Mouse (Mus musculus): Measurements from ENCODE around the gene Mgst2. TPM values are rescaled to one million over a fixed set of nuclear protein-coding genes. Genes with fewer than 3 reads are reported as not detected.

Mgst2 gene
- polyA plus RNA-seq, 1 experiment from 2014 or later: 0.09 TPM

DNA sequence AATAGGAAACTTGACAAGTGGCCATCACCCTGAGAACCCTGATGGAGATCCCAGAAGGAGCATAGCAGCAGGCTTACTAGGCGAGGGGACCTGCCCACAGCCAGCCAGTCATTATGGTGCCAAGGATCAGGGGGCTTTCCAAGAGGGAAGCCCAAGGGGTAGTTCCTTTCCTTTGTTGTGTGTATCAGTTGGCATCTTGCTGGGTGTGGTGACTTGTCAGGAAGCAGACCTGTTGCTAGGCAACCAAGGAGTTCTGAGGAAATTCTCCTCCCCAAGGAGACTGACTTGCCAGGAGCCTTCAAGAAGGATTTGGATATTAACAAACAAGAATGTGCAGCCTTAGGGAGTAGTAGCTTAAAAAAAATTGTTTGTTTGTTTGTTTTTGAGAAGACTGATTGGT, 25.7 kb upstream of the Mgst2 start:
- ATAC-seq (ENCODE audit: low FRiP score) (no peak), DNase-seq (ENCODE audit: low spot score) (no peak)
- H3K9me3 ChIP-seq (ENCODE audit: control insufficient read depth, low read length): no peaks in the 10 kb centered on the region
- H3K27me3 ChIP-seq (ENCODE audit: control insufficient read depth, insufficient read depth, low read length): no peaks in the 10 kb centered on the region
- H3K9ac ChIP-seq (ENCODE audit: low read depth, low read length): no peak overlapping the region
- H3K36me3 ChIP-seq (ENCODE audit: control insufficient read depth, insufficient read depth, low read length): no peaks in the 10 kb centered on the region
- H3K27ac ChIP-seq (ENCODE audit: low read depth, low read length): no peak overlapping the region
- H3K4me2 ChIP-seq (replicated peaks; ENCODE audit: low read depth, low read length): no peak overlapping the region
- H3K4me3 ChIP-seq (ENCODE audit: low read depth, low read length): no peak overlapping the region
- 80% methylated on average over 1 of the region's 1 CpGs for WGBS
- no peaks in the 10 kb centered on the region for H3K4me1 ChIP-seq (replicated peaks; ENCODE audit: control insufficient read depth, insufficient read depth, low read length)

DNA sequence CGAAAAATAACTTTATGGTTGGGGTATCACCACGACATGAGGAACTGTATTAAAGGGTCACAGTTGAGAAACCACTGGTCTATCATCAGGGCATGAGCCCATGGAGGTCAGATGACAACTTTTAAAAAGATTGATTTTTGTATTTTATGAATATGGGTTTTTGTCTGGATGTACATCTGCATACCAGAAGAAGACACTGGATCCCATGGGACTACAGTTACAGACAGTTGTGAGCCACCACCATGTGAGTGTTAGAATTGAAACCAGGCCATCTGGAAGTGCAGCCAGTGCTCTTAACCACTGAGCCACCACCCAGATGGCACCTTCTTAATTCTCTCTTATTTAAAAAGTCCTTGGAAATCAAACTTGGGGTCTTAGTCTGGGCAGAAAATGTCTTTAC, 24.2 kb upstream of the Mgst2 start:
- ATAC-seq (ENCODE audit: low FRiP score) (no peak), DNase-seq (ENCODE audit: low spot score) (no peak)
- Histone ChIP-seq H3K4me3 (ENCODE audit: low read depth, low read length) (no peak overlapping the region), H3K9ac (ENCODE audit: low read depth, low read length) (no peak overlapping the region), H3K4me1 (replicated peaks; ENCODE audit: control insufficient read depth, insufficient read depth, low read length) (no peaks in the 10 kb centered on the region), H3K27me3 (ENCODE audit: control insufficient read depth, insufficient read depth, low read length) (no peaks in the 10 kb centered on the region), H3K27ac (ENCODE audit: low read depth, low read length) (no peak overlapping the region), H3K9me3 (ENCODE audit: control insufficient read depth, low read length) (no peaks in the 10 kb centered on the region), H3K4me2 (replicated peaks; ENCODE audit: low read depth, low read length) (no peak overlapping the region), H3K36me3 (ENCODE audit: control insufficient read depth, insufficient read depth, low read length) (no peaks in the 10 kb centered on the region)
- WGBS: 86% methylated on average over 2 of the region's 2 CpGs

GRCm38 (mm10) chr3:51636700-51637099, 23.5 kb upstream of the Mgst2 start:
- Histone ChIP-seq H3K4me1 (replicated peaks; ENCODE audit: control insufficient read depth, insufficient read depth, low read length) (no peaks in the 10 kb centered on the region), H3K4me2 (replicated peaks; ENCODE audit: low read depth, low read length) (no peak overlapping the region), H3K27me3 (ENCODE audit: control insufficient read depth, insufficient read depth, low read length) (no peaks in the 10 kb centered on the region), H3K9ac (ENCODE audit: low read depth, low read length) (no peak overlapping the region), H3K36me3 (ENCODE audit: control insufficient read depth, insufficient read depth, low read length) (no peaks in the 10 kb centered on the region), H3K9me3 (ENCODE audit: control insufficient read depth, low read length) (no peaks in the 10 kb centered on the region), H3K27ac (ENCODE audit: low read depth, low read length) (no peak overlapping the region), H3K4me3 (ENCODE audit: low read depth, low read length) (no peak overlapping the region)
- WGBS: 89% methylated on average over 20 of the region's 20 CpGs
- DNase-seq (ENCODE audit: low spot score) (no peak), ATAC-seq (ENCODE audit: low FRiP score) (no peak)

- no peak overlapping the region for H3K4me2 ChIP-seq (replicated peaks; ENCODE audit: low read depth, low read length)
- H3K9ac ChIP-seq (ENCODE audit: low read depth, low read length): no peak overlapping the region
- WGBS: 89% methylated on average over 6 of the region's 6 CpGs
- H3K4me1 ChIP-seq (replicated peaks; ENCODE audit: control insufficient read depth, insufficient read depth, low read length): no peaks in the 10 kb centered on the region
- H3K9me3 ChIP-seq (ENCODE audit: control insufficient read depth, low read length): no peaks in the 10 kb centered on the region
- H3K36me3 ChIP-seq (ENCODE audit: control insufficient read depth, insufficient read depth, low read length): no peaks in the 10 kb centered on the region
- H3K27me3 ChIP-seq (ENCODE audit: control insufficient read depth, insufficient read depth, low read length): no peaks in the 10 kb centered on the region
- no peak overlapping the region for H3K27ac ChIP-seq (ENCODE audit: low read depth, low read length)
- DNase-seq (ENCODE audit: low spot score) (no peak), ATAC-seq (ENCODE audit: low FRiP score) (no peak)
- no peak overlapping the region for H3K4me3 ChIP-seq (ENCODE audit: low read depth, low read length)
Observed at GRCm38 (mm10) chr3:51637326-51637725, 22.8 kb upstream of the Mgst2 start.

GRCm38 (mm10) chr3:51638260-51638659, 21.9 kb upstream of the Mgst2 start:
- DNase-seq (ENCODE audit: low spot score) (no peak), ATAC-seq (ENCODE audit: low FRiP score) (no peak)
- no peaks in the 10 kb centered on the region for H3K9me3 ChIP-seq (ENCODE audit: control insufficient read depth, low read length)
- H3K9ac ChIP-seq (ENCODE audit: low read depth, low read length): no peak overlapping the region
- no peaks in the 10 kb centered on the region for H3K36me3 ChIP-seq (ENCODE audit: control insufficient read depth, insufficient read depth, low read length)
- no peaks in the 10 kb centered on the region for H3K4me1 ChIP-seq (replicated peaks; ENCODE audit: control insufficient read depth, insufficient read depth, low read length)
- H3K27me3 ChIP-seq (ENCODE audit: control insufficient read depth, insufficient read depth, low read length): no peaks in the 10 kb centered on the region
- no peak overlapping the region for H3K4me2 ChIP-seq (replicated peaks; ENCODE audit: low read depth, low read length)
- H3K4me3 ChIP-seq (ENCODE audit: low read depth, low read length): no peak overlapping the region
- H3K27ac ChIP-seq (ENCODE audit: low read depth, low read length): no peak overlapping the region
- WGBS: 91% methylated on average over 6 of the region's 6 CpGs

GRCm38 (mm10) chr3:51645484-51645883, 14.7 kb upstream of the Mgst2 start:
- Histone ChIP-seq H3K27me3 (ENCODE audit: control insufficient read depth, insufficient read depth, low read length) (no peaks in the 10 kb centered on the region), H3K9me3 (ENCODE audit: control insufficient read depth, low read length) (no peaks in the 10 kb centered on the region), H3K4me3 (ENCODE audit: low read depth, low read length) (no peak overlapping the region), H3K9ac (ENCODE audit: low read depth, low read length) (no peak overlapping the region), H3K36me3 (ENCODE audit: control insufficient read depth, insufficient read depth, low read length) (no peaks in the 10 kb centered on the region), H3K4me1 (replicated peaks; ENCODE audit: control insufficient read depth, insufficient read depth, low read length) (no peaks in the 10 kb centered on the region), H3K27ac (ENCODE audit: low read depth, low read length) (no peak overlapping the region), H3K4me2 (replicated peaks; ENCODE audit: low read depth, low read length) (no peak overlapping the region)
- ATAC-seq (ENCODE audit: low FRiP score) (no peak), DNase-seq (ENCODE audit: low spot score) (no peak)
- WGBS: 87% methylated on average over 6 of the region's 6 CpGs

GRCm38 (mm10) chr3:51646301-51646700, 13.9 kb upstream of the Mgst2 start:
- no peak for ATAC-seq (ENCODE audit: low FRiP score)
- H3K4me1 ChIP-seq (replicated peaks; ENCODE audit: control insufficient read depth, insufficient read depth, low read length): no peaks in the 10 kb centered on the region
- H3K4me2 ChIP-seq (replicated peaks; ENCODE audit: low read depth, low read length): no peak overlapping the region
- H3K27ac ChIP-seq (ENCODE audit: low read depth, low read length): no peak overlapping the region
- no peak overlapping the region for H3K9ac ChIP-seq (ENCODE audit: low read depth, low read length)
- 83% methylated on average over 10 of the region's 10 CpGs for WGBS
- no peaks in the 10 kb centered on the region for H3K27me3 ChIP-seq (ENCODE audit: control insufficient read depth, insufficient read depth, low read length)
- DNase-seq (ENCODE audit: low spot score): no peak
- H3K4me3 ChIP-seq (ENCODE audit: low read depth, low read length): no peak overlapping the region
- no peaks in the 10 kb centered on the region for H3K9me3 ChIP-seq (ENCODE audit: control insufficient read depth, low read length)
- H3K36me3 ChIP-seq (ENCODE audit: control insufficient read depth, insufficient read depth, low read length): no peaks in the 10 kb centered on the region

- WGBS: 77% methylated on average over 4 of the region's 4 CpGs
- Histone ChIP-seq H3K4me1 (replicated peaks; ENCODE audit: control insufficient read depth, insufficient read depth, low read length) (no peaks in the 10 kb centered on the region), H3K9me3 (ENCODE audit: control insufficient read depth, low read length) (no peaks in the 10 kb centered on the region), H3K4me2 (replicated peaks; ENCODE audit: low read depth, low read length) (no peak overlapping the region), H3K36me3 (ENCODE audit: control insufficient read depth, insufficient read depth, low read length) (no peaks in the 10 kb centered on the region), H3K27me3 (ENCODE audit: control insufficient read depth, insufficient read depth, low read length) (no peaks in the 10 kb centered on the region), H3K27ac (ENCODE audit: low read depth, low read length) (no peak overlapping the region), H3K9ac (ENCODE audit: low read depth, low read length) (no peak overlapping the region), H3K4me3 (ENCODE audit: low read depth, low read length) (no peak overlapping the region)
- no peak for ATAC-seq (ENCODE audit: low FRiP score)
- DNase-seq (ENCODE audit: low spot score): no peak
Observed at GRCm38 (mm10) chr3:51647356-51647755, 12.8 kb upstream of the Mgst2 start.

- 38% methylated on average over 15 of the region's 15 CpGs for WGBS
- ATAC-seq (ENCODE audit: low FRiP score): peak; percentile 54; the same call in 1 of the 2 replicates
- Histone ChIP-seq H3K4me3 (ENCODE audit: low read depth, low read length) (no peak overlapping the region), H3K27me3 (ENCODE audit: control insufficient read depth, insufficient read depth, low read length) (no peaks in the 10 kb centered on the region), H3K27ac (ENCODE audit: low read depth, low read length) (no peak overlapping the region), H3K4me2 (replicated peaks; ENCODE audit: low read depth, low read length) (no peak overlapping the region), H3K9ac (ENCODE audit: low read depth, low read length) (no peak overlapping the region), H3K9me3 (ENCODE audit: control insufficient read depth, low read length) (no peaks in the 10 kb centered on the region), H3K4me1 (replicated peaks; ENCODE audit: control insufficient read depth, insufficient read depth, low read length) (no peaks in the 10 kb centered on the region; the same call in 1 of the 2 replicates), H3K36me3 (ENCODE audit: control insufficient read depth, insufficient read depth, low read length) (no peaks in the 10 kb centered on the region)
- peak; percentile 86 for DNase-seq (ENCODE audit: low spot score)
Observed at GRCm38 (mm10) chr3:51648037-51648664, 12.0 kb upstream of the Mgst2 start.
